Mouse (Mus musculus): ENCODE measurements at regions not wholly inside any gene's neighbourhood (a gene's known extent, or its start where the extent isn't known, plus 50 kb on each side); places are given as distances from the start of the nearest gene placed in this dataset.
"Not testable (repeated sequence)": the region's sequence is repeated elsewhere in the genome, so short reads cannot be mapped to it uniquely, and the experiment has no call there.

GRCm38 (mm10) chr14:83861736-83862135 lies 581.6 kb upstream of the Pcdh17 start:
- Histone ChIP-seq H3K4me3 (no peak overlapping the region), H3K27ac (no peak overlapping the region)
- TF ChIP-seq CTCF (IDR thresholded peaks at IDR 0.05) = no peak
- intact Hi-C loops (cut with DNase I) = no loop called here
- DNase-seq = no peak

- Histone ChIP-seq H3K4me3 (no peak overlapping the region), H3K27ac (no peak overlapping the region)
- no peak for DNase-seq
- intact Hi-C loops (cut with DNase I) = no loop called here
- TF ChIP-seq CTCF (IDR thresholded peaks at IDR 0.05) = no peak
Measured at GRCm38 (mm10) chr14:83862653-83863052, 580.7 kb upstream of the Pcdh17 start.

- H3K27ac ChIP-seq = no peak overlapping the region
- intact Hi-C loops (cut with DNase I) = no loop called here
- no peak for DNase-seq
- no peak overlapping the region for H3K4me3 ChIP-seq
- no peak for TF ChIP-seq CTCF (IDR thresholded peaks at IDR 0.05)
Measured at GRCm38 (mm10) chr14:83886393-83886792, 557.0 kb upstream of the Pcdh17 start.

GRCm38 (mm10) chr14:83900711-83901110 lies 542.7 kb upstream of the Pcdh17 start:
- intact Hi-C loops (cut with DNase I); H3K27ac ChIP-seq; DNase-seq; H3K4me3 ChIP-seq: not testable (repeated sequence)

GRCm38 (mm10) chr14:83943101-83943500 lies 500.3 kb upstream of the Pcdh17 start:
- DNase-seq = no peak
- intact Hi-C loops (cut with DNase I) = no loop called here
- no peak overlapping the region for H3K4me3 ChIP-seq
- H3K27ac ChIP-seq = no peak overlapping the region
- TF ChIP-seq CTCF (IDR thresholded peaks at IDR 0.05) = no peak

GRCm38 (mm10) chr14:83944176-83944575 lies 499.2 kb upstream of the Pcdh17 start:
- no peak for DNase-seq
- no peak overlapping the region for H3K27ac ChIP-seq
- intact Hi-C loops (cut with DNase I) = no loop called here
- TF ChIP-seq CTCF (IDR thresholded peaks at IDR 0.05) = no peak
- no peak overlapping the region for H3K4me3 ChIP-seq

- DNase-seq = no peak
- Histone ChIP-seq H3K4me3 (no peak overlapping the region), H3K27ac (no peak overlapping the region)
- intact Hi-C loops (cut with DNase I) = no loop called here
- no peak for TF ChIP-seq CTCF (IDR thresholded peaks at IDR 0.05)
Measured at GRCm38 (mm10) chr14:83949696-83950095, 493.7 kb upstream of the Pcdh17 start.

GRCm38 (mm10) chr14:83959111-83959510 lies 484.3 kb upstream of the Pcdh17 start:
- Histone ChIP-seq H3K4me3 (no peak overlapping the region), H3K27ac (no peak overlapping the region)
- no peak for TF ChIP-seq CTCF (IDR thresholded peaks at IDR 0.05)
- DNase-seq = no peak
- intact Hi-C loops (cut with DNase I) = no loop called here

GRCm38 (mm10) chr14:83983566-83983965 lies 459.8 kb upstream of the Pcdh17 start:
- H3K27ac ChIP-seq = no peak overlapping the region
- DNase-seq = peak; percentile 14
- intact Hi-C loops (cut with DNase I) = no loop called here
- no peak for TF ChIP-seq CTCF (IDR thresholded peaks at IDR 0.05)
- no peak overlapping the region for H3K4me3 ChIP-seq

Data from gastrocnemius, adult 2 months (tissue).